Mouse (Mus musculus): ENCODE data around the gene Spryd3. TPM values are rescaled to one million over a fixed set of nuclear protein-coding genes. Genes with fewer than 3 reads are reported as not detected.

Gene Spryd3
- 14.6 and 17.6 TPM in 2 replicates for polyA plus RNA-seq (2016; fragmentation: Nextera tagmentation; extraction: Ambion mirVana)

DNA sequence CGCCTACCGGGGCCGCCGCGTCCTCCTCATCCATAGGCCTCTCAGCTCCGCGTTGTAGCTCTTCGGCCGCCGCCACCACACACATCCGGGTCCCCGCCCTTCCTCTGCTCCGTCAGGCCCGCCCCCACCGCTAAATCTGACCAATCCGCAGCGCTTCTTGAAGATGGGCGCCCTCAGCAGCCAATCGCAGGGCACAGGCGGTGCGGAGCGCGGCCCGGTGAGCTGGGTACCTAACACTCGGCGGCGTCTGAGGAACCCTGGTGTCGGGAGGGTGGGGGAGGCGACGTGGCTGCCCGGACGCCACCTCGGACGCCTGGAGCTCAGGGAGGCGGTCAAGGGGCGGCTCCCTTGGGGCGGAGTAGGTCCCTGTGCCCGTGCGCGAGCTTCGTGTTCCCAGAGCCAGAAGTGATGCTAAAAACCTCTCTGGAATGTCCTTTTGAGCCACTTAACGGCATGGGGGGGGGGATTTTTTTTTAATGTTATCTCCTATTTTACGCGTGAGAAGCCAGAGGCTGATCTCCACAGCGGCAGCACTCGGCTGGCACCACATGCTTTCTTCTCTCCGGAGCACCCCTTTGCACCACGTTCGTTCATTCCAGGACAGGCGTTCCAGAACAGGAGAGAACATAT lies at the start of gene Spryd3:
Gene Spryd3, minus strand, starts transcription at position 106 of the 630 bp plus-strand sequence.
- peak within 1 kb of the TSS; percentile 76 for H3K4me3 ChIP-seq
- WGBS: under 1% methylated on average over 50 of the region's 50 CpGs

DNA sequence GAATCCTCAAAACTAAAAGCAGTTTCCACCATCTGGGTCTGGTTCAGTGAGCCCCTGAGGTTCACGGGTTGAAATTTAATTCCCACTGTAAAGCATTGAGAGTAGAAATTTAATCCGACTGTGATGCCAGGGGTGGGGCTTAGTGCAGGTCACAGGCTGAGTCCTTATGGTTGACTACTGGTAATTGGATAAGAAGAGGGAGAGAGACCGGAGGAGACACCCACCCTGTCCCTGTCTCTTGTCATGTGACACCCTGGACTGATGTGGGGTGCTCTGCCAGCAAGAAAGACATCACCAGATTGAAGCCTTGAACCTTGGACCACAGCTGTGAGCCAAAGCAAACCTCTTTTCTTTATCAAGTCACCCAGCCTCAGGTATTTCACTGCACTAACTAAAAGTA lies 47.0 kb upstream of the Spryd3 start:
- Histone ChIP-seq H3K4me3 (no peak overlapping the region), H3K27ac (no peak overlapping the region), H3K4me1 (replicated peaks) (peaks cover 15% of the 10 kb centered on the region), H3K36me3 (peaks cover 34% of the 10 kb centered on the region), H3K9me3 (no peaks in the 10 kb centered on the region), H3K27me3 (ENCODE audit: insufficient read depth, poor library complexity, severe bottlenecking) (no peaks in the 10 kb centered on the region)
- 86% methylated on average over 3 of the region's 3 CpGs for WGBS
- no peak for DNase-seq (ENCODE audit: low spot score)

More for the DNA sequence above, at the start of gene Spryd3:
- Histone ChIP-seq H3K36me3 (peaks cover 21% of the 10 kb centered on the region), H3K9me3 (no peaks in the 10 kb centered on the region), H3K4me1 (replicated peaks) (peaks cover 24% of the 10 kb centered on the region), H3K27me3 (ENCODE audit: insufficient read depth, poor library complexity, severe bottlenecking) (0 out of 2 replicates have a peak, but pooled peaks cover 3% of the 10 kb centered on the region), H3K27ac (peak within 1 kb of the TSS; percentile 91)
- DNase-seq (ENCODE audit: low spot score): peak; percentile 97

DNA sequence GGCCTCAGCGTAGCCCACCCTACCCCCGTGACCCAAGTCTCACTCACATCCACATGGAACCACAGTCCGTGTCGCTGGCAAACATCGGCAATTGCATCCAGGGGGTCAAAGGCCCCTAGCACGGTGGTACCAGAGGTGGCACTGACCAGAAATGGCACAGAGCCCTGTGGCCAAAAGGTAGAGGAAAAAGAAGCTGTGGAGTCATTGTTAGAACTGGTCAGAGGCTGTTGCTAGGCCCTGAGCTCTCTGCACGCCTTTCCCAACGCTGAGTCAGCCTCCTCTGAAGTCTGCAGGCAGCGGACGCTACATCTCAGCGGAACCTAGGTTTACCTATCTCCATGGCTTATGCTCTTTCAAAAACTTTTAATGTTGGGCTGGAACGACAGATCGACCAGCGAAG lies 43.9 kb upstream of the Spryd3 start:
- WGBS: 89% methylated on average over 14 of the region's 14 CpGs
- Histone ChIP-seq H3K36me3 (peaks cover 20% of the 10 kb centered on the region), H3K9me3 (no peaks in the 10 kb centered on the region), H3K4me3 (no peak overlapping the region), H3K27ac (no peak overlapping the region), H3K4me1 (replicated peaks) (no peaks in the 10 kb centered on the region), H3K27me3 (ENCODE audit: insufficient read depth, poor library complexity, severe bottlenecking) (no peaks in the 10 kb centered on the region)
- DNase-seq (ENCODE audit: low spot score): no peak

DNA sequence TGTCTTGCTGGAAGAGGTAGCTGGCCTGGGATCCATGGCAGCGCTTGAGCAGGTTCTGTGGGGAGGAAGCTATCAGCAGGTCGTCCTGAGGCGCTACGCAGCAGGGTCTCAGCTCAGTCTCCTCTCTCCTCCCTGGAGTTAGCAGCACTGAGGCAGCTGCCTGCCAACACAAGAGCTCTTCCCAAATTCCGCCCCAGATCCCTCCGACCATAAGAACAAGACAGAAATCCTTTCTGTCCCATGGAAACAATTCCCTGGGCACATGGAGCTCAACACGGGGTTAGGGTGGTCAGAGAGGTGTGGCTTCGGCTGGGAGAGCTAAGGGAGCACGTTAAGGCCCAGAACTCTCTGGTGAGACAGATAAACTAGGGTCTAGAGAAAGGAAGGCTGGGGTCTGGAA lies 43.1 kb upstream of the Spryd3 start:
- no peak overlapping the region for H3K27ac ChIP-seq
- 81% methylated on average over 9 of the region's 9 CpGs for WGBS

DNA sequence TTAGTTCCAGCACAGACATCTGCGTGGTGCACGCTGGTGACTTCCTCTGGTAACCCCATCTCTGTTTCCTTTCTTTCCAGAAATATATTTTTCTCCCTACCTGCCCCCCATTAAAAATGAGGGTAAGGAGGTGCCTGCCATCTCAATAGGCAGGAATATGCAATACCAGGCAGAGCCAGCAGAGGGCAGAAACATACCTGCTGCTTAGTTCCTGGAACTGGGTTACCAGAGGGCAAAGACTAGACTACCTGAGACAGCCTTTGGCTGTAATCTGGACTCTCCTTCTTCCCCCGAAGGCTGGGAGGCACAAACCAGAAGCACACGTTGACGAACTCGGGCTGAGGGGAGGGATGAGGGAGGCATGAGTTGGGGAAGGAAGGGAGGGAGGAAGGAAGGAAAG lies 42.2 kb upstream of the Spryd3 start:
- no peaks in the 10 kb centered on the region for H3K4me1 ChIP-seq (replicated peaks)

More for the DNA sequence above, 43.1 kb upstream of the Spryd3 start:
- Histone ChIP-seq H3K27me3 (ENCODE audit: insufficient read depth, poor library complexity, severe bottlenecking) (no peaks in the 10 kb centered on the region), H3K4me1 (replicated peaks) (no peaks in the 10 kb centered on the region), H3K4me3 (no peak overlapping the region), H3K9me3 (no peaks in the 10 kb centered on the region), H3K36me3 (peaks cover 21% of the 10 kb centered on the region)
- no peak for DNase-seq (ENCODE audit: low spot score)

DNA sequence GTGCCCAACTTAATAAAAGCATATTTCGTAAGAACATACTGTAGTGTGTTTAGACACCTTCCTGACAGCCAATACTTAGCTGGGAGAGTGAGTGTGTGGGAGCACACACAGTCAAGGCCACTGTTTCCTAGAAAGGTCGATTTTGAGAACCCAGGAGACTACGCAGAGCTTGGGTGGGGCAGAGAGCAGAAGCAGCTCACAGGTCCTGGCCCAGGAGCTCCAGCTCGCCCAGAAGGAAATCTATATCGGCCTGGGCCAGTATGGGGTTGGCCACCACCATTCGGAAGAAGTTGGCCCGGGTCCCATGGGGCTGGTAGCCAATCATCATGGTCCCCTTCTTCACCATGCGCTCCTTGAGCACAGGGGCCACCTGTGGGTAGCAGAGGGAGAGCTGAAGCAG lies 41.4 kb upstream of the Spryd3 start:
- Histone ChIP-seq H3K27ac (no peak overlapping the region), H3K27me3 (ENCODE audit: insufficient read depth, poor library complexity, severe bottlenecking) (no peaks in the 10 kb centered on the region), H3K4me3 (no peak overlapping the region), H3K9me3 (no peaks in the 10 kb centered on the region), H3K4me1 (replicated peaks) (no peaks in the 10 kb centered on the region), H3K36me3 (peaks cover 16% of the 10 kb centered on the region; the same call in 1 of the 2 replicates)
- DNase-seq (ENCODE audit: low spot score): no peak
- 90% methylated on average over 8 of the region's 8 CpGs for WGBS

More for the DNA sequence above, 42.2 kb upstream of the Spryd3 start:
- peak; percentile 71 for DNase-seq (ENCODE audit: low spot score)
- Histone ChIP-seq H3K4me3 (no peak overlapping the region), H3K36me3 (peaks cover 16% of the 10 kb centered on the region; the same call in 1 of the 2 replicates), H3K9me3 (no peaks in the 10 kb centered on the region), H3K27me3 (ENCODE audit: insufficient read depth, poor library complexity, severe bottlenecking) (no peaks in the 10 kb centered on the region), H3K27ac (no peak overlapping the region)
- WGBS: 20% methylated on average over 6 of the region's 6 CpGs

DNA sequence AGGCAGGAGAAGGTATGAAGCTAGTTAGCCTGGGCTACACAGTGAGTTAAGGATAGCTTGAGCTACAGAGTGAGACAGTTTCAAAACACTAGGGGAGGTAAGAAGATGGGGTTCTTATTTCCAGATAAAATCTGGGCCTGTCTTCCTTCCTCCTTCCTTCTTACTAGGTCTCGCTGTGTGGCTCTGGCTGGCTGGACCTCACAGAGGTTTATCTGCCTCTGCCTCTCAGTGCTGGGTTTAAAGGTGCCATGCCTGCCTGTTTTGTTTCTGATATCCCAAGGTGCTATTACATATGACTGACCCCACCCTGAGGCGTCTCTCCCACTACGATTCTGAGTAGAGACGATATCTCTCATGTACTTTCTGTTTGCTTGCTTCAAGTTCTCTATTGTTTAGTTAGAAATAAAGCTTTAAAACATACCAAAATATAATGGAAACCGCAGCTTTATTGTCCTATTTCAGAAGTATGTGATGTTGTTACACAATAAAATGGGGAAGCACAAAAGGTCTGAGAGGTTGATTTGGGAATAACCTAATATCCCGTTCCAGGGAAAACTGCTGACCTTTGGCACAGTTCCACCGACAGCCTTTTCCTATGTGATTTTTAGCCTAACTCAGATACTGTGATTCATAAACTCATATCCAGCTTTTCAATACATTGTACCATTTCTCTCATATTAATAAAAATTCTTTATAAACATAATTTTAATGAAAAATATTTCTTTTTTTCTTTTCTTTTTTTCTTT lies 40.7 kb upstream of the Spryd3 start:
- Histone ChIP-seq H3K4me1 (replicated peaks) (no peaks in the 10 kb centered on the region), H3K4me3 (no peak overlapping the region), H3K27ac (no peak overlapping the region), H3K27me3 (ENCODE audit: insufficient read depth, poor library complexity, severe bottlenecking) (no peaks in the 10 kb centered on the region), H3K9me3 (no peaks in the 10 kb centered on the region), H3K36me3 (peaks cover 16% of the 10 kb centered on the region; the same call in 1 of the 2 replicates)
- 92% methylated on average over 7 of the region's 7 CpGs for WGBS
- no peak for DNase-seq (ENCODE audit: low spot score)

DNA sequence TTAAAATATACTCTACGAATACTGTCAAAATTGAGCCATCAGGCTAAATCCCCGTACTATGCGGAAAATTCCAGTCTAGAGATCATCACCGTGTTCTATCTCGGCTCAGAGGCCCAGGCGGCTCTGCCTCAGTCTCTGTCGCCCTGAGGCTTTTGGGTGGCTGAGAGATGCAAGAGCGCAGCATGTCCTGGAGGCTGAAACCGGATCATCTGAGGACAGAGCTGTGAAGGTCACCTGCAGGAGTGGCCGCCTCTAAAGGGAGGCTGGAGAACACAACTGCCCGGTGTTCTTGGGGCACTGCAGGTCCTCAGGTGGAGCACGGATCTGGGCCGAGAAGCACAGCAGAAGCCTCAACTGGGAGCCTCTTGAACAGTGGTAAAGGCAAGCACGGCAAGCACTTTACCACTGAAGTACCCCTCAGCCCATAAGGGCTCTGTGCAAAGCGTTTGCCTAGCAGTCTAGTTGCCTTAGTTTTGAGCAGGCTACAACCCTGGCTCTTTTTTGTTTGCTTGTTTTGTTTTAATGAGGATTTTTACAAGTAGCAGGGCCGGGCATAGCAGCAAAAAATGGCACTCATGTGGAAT lies 39.8 kb upstream of the Spryd3 start:
- no peak overlapping the region for H3K4me3 ChIP-seq
- no peak overlapping the region for H3K27ac ChIP-seq
- DNase-seq (ENCODE audit: low spot score): no peak
- no peaks in the 10 kb centered on the region for H3K9me3 ChIP-seq
- no peaks in the 10 kb centered on the region for H3K27me3 ChIP-seq (ENCODE audit: insufficient read depth, poor library complexity, severe bottlenecking)
- 91% methylated on average over 16 of the region's 16 CpGs for WGBS
- peaks cover 16% of the 10 kb centered on the region; the same call in 1 of the 2 replicates for H3K36me3 ChIP-seq
- no peaks in the 10 kb centered on the region for H3K4me1 ChIP-seq (replicated peaks)

DNA sequence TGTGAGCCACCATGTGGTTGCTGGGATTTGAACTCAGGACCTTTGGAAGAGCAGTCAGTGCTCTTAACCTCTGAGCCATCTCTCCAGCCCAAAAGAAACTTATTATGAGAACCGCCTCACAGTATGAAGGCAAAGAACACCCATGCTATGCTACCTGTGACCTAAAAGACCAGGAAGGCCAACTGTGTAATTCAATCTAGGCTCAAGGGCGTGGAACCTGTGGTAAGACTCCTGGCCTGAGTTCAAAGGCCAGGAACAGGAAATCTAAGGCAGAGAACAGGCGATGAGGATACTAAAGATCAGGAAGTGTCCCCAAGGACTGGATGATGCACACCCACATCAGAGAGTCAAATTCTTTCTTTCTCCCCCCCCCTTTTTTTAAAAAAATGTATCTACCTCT lies 37.5 kb upstream of the Spryd3 start:
- H3K36me3 ChIP-seq: peaks cover 8% of the 10 kb centered on the region; the same call in 1 of the 2 replicates
- WGBS: 88% methylated on average over 3 of the region's 3 CpGs
- H3K9me3 ChIP-seq: no peaks in the 10 kb centered on the region
- no peak for DNase-seq (ENCODE audit: low spot score)
- no peak overlapping the region for H3K4me3 ChIP-seq
- H3K27ac ChIP-seq: no peak overlapping the region
- no peaks in the 10 kb centered on the region for H3K4me1 ChIP-seq (replicated peaks)
- no peaks in the 10 kb centered on the region for H3K27me3 ChIP-seq (ENCODE audit: insufficient read depth, poor library complexity, severe bottlenecking)

DNA sequence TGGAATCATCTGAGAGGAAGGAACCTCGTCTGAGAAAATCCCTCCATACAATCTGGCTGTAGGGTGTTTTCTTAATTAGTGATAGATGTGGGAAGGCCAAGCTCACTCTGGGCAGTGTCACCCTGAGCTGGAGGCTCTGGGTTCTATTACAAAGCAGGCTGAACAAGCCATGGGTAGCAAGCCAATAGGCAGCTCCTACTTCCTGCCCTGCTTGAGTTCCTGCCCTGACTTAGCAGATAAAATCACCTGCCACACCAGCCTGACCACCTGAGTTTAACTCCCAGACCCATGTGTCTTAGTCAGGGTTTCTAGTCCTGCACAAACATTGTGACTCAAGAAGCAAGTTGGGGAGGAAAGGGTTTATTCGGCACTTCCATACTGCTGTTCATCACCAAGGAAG lies 33.0 kb upstream of the Spryd3 start:
- DNase-seq (ENCODE audit: low spot score): no peak
- Histone ChIP-seq H3K36me3 (no peaks in the 10 kb centered on the region), H3K9me3 (no peaks in the 10 kb centered on the region), H3K27ac (no peak overlapping the region), H3K4me3 (no peak overlapping the region), H3K27me3 (ENCODE audit: insufficient read depth, poor library complexity, severe bottlenecking) (no peaks in the 10 kb centered on the region), H3K4me1 (replicated peaks) (0 out of 2 replicates have a peak, but pooled peaks cover 6% of the 10 kb centered on the region)
- 67% methylated on average over 2 of the region's 2 CpGs for WGBS

DNA sequence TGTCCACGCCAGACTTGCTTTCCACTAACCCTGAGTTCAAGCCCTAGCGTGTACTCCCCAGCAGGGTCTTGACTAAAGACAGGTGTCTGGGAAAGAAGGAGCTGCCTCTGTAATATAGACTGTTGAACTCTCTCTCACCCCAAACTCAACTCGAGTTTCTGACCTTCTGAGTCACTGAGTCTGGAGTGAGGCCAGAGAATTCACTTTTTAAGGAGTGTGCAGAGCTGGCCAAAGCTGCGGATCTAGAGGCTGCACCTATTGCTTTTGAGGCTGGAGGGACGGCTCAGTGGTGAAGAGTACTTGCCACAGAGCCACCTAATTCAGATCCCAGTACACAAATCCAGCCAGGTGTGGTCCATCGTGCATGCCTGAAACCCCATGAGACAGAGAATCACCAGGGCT lies 31.6 kb upstream of the Spryd3 start:
- H3K27me3 ChIP-seq (ENCODE audit: insufficient read depth, poor library complexity, severe bottlenecking): no peaks in the 10 kb centered on the region
- H3K4me1 ChIP-seq (replicated peaks): 0 out of 2 replicates have a peak, but pooled peaks cover 6% of the 10 kb centered on the region
- 60% methylated on average over 6 of the region's 6 CpGs for WGBS
- no peak for DNase-seq (ENCODE audit: low spot score)
- H3K4me3 ChIP-seq: no peak overlapping the region
- H3K27ac ChIP-seq: no peak overlapping the region
- H3K36me3 ChIP-seq: no peaks in the 10 kb centered on the region
- no peaks in the 10 kb centered on the region for H3K9me3 ChIP-seq

DNA sequence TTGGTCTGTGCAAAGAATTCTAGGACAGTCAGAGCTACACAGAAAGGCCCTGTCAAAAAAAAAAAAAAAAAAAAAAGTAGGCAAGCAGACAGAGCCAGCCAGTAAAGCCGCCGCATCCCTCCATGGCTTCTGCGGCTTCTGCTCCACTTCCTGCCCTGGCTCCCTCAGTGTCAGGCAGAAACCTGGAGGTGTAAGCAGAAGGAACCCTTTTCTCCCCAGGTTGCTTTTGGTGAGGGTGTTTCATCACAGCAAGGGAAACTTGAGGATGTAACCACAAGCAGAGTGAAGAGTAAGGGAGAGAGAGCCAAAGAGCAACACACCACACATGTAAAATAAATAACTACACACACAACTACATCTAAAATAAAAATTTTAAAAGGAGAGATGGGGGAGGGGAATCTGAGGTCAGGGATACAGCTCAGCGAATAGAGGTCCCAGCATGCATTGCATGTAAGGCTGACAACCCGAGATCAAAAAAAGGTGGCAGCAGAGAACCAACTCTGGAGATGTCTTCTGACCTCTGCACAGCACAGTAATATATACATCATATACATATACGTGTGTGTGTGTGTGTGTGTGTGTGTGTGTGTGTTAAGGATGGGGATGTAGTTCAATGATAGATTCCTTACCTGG lies 29.6 kb upstream of the Spryd3 start:
- Histone ChIP-seq H3K27ac (no peak overlapping the region), H3K36me3 (no peaks in the 10 kb centered on the region), H3K4me3 (no peak overlapping the region), H3K27me3 (ENCODE audit: insufficient read depth, poor library complexity, severe bottlenecking) (0 out of 2 replicates have a peak, but pooled peaks cover 5% of the 10 kb centered on the region), H3K9me3 (no peaks in the 10 kb centered on the region), H3K4me1 (replicated peaks) (peaks cover 11% of the 10 kb centered on the region; the same call in 1 of the 2 replicates)
- DNase-seq (ENCODE audit: low spot score): no peak
- 59% methylated on average over 6 of the region's 6 CpGs for WGBS
